Mouse (Mus musculus): ENCODE measurements at regions not wholly inside any gene's neighbourhood (a gene's known extent, or its start where the extent isn't known, plus 50 kb on each side); places are given as distances from the start of the nearest gene placed in this dataset.

- DNase-seq (ENCODE audit: low read depth) = peak; percentile 30
Measured at GRCm38 (mm10) chrX:156598070-156598469, 817.0 kb downstream of the Phex start.

GRCm38 (mm10) chrX:156594735-156595134 is 820.4 kb downstream of the Phex start:
- no peak for DNase-seq (ENCODE audit: low read depth)

Data from NIH3T3 (cell line).